In the genomic region with DNA sequence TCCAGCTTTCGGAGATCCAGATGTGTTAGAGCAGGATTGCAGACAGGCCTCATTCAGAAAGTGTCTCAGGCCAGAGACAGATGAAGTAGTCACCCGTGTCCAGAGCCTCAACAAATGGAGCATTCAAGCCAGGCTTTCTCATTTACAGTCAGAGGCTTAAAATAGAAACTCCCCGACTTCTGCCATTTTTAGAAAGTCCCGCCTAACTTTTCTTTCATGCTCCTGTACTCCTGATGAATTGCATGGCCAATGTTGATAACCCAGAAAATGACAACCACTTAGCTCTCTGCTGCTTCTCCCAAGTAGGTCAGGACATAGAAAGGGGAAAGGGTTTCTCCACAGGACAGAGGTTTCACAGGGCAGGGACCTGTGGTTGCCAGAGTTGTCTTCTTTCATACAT, we compare ENCODE assay signal across 12 mouse cellular contexts.
"Had no signal": no experiment of that assay in that cellular context is flagged by ENCODE, and none has a peak within 500 bp of the region (broad histone marks: within the 10 kb centered on the region; RNA-seq: fewer than 3 reads in every experiment).

No protein-coding gene starts in this region.

- H3K36me3 ChIP-seq: limb, embryonic 10.5 days; liver, embryonic 15.5 days; midbrain, embryonic 13.5 days had no signal

- H3K9me3 ChIP-seq: limb, embryonic 10.5 days; liver, embryonic 15.5 days; midbrain, embryonic 13.5 days had no signal

- H3K4me1 ChIP-seq: liver, embryonic 15.5 days; midbrain, embryonic 13.5 days had no signal

- H3K27me3 ChIP-seq: liver, embryonic 15.5 days; midbrain, embryonic 13.5 days had no signal

- H3K4me3 ChIP-seq: layer of hippocampus, adult 2 months; left cerebral cortex, adult 2 months; limb, embryonic 10.5 days; liver, embryonic 15.5 days; midbrain, embryonic 13.5 days had no signal

- DNase-seq: kidney, postnatal 4 days; lung, adult 2 months; lung, postnatal 36 days; right cerebral cortex, postnatal 25 days; thymus, postnatal 4 days had no signal

- H3K9ac ChIP-seq: liver, embryonic 15.5 days; midbrain, embryonic 13.5 days had no signal

- ATAC-seq: lung, postnatal 0 days; midbrain, embryonic 13.5 days had no signal

- H3K4me2 ChIP-seq: liver, embryonic 11.5 days; liver, embryonic 15.5 days; midbrain, embryonic 13.5 days had no signal

- H3K27ac ChIP-seq: layer of hippocampus, adult 2 months; left cerebral cortex, adult 2 months; limb, embryonic 10.5 days; liver, embryonic 15.5 days; midbrain, embryonic 13.5 days had no signal
